Mouse (Mus musculus) stomach, adult 2 months (tissue): ENCODE measurements around the gene Gm21411. TPM values are rescaled to one million over a fixed set of nuclear protein-coding genes. Genes with fewer than 3 reads are reported as not detected.

ENCODE experiments used
- polyA plus RNA-seq: library from polyadenylated mRNA; depleted of rRNA; stranded (reverse); fragments of >200 nt; gene quantifications from 2 replicates; pipeline ENCODE4 v1.2.3, GENCODE M21; 2012; rRNA removed

Gm21411 gene
- not detected in 2 replicates for polyA plus RNA-seq

DNA sequence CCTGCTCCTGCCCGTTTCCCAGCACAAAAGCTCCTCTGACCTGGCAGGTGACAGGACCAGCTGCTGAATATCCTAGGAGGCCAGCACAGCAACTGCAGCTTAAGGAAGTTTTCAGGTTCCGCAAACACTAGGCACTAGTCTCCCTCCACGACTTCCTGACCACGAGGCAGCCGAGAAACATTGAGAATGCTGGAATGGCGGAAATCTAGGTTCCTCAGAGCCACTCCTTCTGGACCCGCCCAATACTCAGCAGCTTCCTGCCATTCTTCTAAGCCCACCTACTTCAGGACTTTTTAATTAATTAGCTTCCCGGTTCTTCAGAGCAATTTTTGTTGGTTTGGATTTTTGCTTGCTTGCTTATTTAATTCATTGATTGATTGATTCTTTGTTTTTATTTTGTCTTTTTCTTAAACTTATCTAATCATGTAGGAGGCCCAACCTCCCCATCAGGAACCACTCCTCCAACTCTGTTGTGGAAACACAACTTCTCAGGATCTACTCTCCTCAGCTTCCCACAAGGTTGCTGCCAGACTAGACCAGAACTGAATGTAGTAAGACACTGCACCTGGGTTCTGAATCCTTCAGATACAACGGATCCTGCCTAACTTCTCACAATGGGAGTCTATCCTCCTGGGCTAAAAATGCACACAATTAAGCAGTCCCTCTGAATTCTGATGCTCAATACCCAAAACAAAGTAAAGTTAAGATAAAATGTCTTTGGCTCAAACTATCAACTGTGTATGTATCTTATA, at the start of gene Gm21411:
Gm21411 (minus strand) TSS at position 205 of the 752 bp plus-strand sequence.

Other genes starting within 250 kb of the Gm21411 start
- gene Zfp989, start 62.4 kb upstream of the Gm21411 start, polyA plus RNA-seq, result not detected in 2 replicates
- gene Rex2, start 112.3 kb upstream of the Gm21411 start, polyA plus RNA-seq, result not detected in 2 replicates
- gene Zfp991, start 222.4 kb upstream of the Gm21411 start, polyA plus RNA-seq, result not detected in 2 replicates